Mouse (Mus musculus): ENCODE data around the gene Zfpl1.

- TF ChIP-seq CTCF (IDR thresholded peaks at IDR 0.05; ENCODE audit: low read depth, low read length) (no peak), POLR2A (IDR thresholded peaks at IDR 0.05; ENCODE audit: extremely low read depth, insufficient read depth, low read length) (peak; percentile 67; the same call in 1 of the 2 replicates)
Measured at GRCm38 (mm10) chr19:6067724-6068415, 16.9 kb downstream of the Zfpl1 start, which contains the start of gene Tm7sf2.
